Mouse (Mus musculus): ENCODE data around the gene Myo10. TPM values are rescaled to one million over a fixed set of nuclear protein-coding genes. Genes with fewer than 3 reads are reported as not detected.
A peak's percentile ranks its signal among the peaks of the same experiment; 100 is the strongest.

The Myo10 gene
- total RNA-seq, 2 experiments from 2014 or later, result 52.5 to 53.3 TPM

- no peak for DNase-seq
These were observed 30.6 kb downstream of the Myo10 start for GRCm38 (mm10) chr15:25652933-25653332.

- DNase-seq, result no peak
These were observed 31.4 kb downstream of the Myo10 start for GRCm38 (mm10) chr15:25653680-25654079.

DNA sequence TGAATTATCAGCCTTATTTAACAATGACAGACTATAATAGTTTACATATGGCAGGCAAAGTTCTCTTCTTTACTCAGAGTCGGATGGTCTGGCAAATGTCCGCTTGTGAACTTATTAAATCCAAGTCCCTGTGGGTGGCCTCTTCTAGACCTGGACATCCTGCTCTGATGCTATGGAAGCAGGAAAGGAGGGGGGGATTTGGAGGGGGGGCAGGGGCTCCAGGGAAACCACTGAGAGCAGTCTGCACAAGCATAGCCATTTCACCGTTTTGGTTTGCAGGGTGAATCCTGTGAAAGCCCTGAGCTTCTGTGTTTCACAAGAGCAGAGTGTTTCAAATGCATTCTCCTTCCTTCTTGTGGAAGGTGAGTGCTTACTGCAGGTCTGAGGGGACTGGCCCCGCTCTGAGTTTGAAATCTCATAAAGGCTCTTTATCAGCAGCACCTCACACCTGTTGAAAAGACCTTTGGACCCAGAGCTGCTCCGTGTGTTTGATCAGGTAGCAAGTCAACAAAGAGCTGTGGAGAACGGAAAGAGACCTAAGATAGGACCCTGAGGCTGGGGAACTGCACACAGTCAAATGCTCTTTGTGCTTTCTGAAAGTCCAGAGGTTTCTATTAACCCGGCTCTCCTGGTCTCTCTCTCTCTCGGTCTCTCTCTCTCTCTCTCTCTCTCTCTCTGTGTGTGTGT, 40.7 kb downstream of the Myo10 start:
- DNase-seq, result no peak

GRCm38 (mm10) chr15:25669283-25670247, 47.2 kb downstream of the Myo10 start:
- DNase-seq, result no peak

DNA sequence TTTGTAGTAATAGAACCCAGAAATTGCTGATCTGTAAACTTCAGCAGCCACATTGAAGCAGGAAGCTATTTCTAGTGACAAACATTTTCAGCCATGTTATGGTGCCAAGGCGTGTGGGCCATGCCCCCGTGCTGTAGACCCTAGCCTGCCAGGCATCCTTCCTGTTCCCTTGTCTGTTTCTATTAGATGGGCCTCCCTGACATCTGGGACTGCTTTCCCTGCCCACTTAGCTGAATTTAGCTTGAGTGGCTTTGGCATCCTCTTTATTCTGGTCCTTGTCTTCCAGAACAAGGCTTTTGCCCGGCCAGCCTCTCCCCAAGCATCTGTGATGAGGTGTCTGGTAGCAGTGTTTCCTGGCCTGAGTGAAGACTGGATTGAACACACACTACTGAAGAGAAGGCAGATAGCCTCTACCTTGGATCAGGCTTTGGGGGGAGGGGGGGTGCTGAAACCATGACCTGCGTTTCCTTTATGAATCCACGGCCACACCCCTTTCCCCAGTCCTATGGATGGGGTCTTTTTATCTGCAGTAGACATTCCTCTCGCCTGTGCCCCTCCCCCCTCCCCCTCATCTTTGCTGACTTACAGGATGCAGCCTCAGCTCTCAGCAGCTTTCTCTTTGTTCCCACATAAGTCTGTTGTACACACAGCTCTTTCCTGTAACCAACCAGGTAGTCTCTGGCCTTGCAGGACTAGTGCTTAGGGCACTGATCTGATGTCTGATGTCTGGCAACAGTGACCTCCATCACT, 51.1 kb downstream of the Myo10 start:
- DNase-seq, result no peak

DNA sequence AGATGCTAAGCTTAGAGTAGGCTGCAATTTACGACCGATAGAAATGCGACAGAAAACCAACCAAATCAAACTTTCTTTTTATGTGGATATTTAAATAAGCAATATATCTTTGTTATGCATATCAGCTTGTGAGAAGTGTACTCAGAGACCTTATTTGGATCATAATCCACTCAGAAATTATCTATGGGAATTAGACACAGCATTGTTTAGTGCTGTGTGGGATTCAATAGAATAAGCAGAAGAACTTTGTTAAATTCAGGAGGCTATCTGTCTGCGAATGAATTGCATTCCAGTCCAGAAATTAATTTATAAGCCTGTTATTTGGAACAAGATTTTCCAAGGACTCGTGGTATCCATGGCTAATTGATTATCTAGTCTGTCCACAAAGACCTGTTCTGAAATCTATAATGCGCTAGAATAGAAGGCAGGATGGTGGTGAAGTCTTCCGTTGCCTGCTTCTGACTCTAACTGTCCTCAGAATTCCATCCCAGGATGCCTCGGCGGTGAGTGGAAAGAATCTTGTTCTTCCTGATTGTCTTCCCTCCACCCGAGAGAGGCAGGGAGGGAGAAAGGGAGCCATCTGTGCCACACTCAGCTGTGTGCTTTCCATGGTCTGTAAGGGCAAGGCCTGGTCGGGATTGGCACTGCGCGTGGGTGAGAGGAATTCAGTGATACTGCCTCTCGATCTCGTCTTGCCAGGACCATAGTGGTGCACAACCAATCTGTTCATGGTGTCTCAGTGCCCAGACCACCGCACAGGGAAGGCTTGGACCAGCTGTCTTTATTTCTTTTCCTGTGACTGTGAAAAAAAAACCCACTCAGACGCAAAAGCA, 52.0 kb downstream of the Myo10 start:
- no peak for DNase-seq

DNA sequence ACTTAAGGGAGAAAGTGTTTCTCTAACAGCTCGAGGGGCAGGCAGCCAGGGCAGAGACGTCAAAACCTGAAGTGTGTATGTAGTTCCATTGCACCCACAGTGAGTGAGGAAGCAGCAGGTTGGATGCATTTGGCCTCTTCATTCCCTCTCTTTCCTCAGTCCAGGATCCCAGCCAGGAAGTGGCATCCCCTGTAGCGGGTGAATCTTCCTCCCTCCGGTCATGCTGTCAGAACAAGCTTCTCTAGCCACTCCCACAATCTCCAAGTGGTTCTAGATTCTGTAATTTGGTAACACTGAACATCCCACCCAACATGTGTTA, 52.6 kb downstream of the Myo10 start:
- DNase-seq, result no peak

- no peak for DNase-seq
These were observed 53.0 kb downstream of the Myo10 start for GRCm38 (mm10) chr15:25675359-25675758.

- DNase-seq, result peak in 1 of 2 experiments; percentile 21
These were observed 53.9 kb downstream of the Myo10 start for GRCm38 (mm10) chr15:25676056-25676785.

DNA sequence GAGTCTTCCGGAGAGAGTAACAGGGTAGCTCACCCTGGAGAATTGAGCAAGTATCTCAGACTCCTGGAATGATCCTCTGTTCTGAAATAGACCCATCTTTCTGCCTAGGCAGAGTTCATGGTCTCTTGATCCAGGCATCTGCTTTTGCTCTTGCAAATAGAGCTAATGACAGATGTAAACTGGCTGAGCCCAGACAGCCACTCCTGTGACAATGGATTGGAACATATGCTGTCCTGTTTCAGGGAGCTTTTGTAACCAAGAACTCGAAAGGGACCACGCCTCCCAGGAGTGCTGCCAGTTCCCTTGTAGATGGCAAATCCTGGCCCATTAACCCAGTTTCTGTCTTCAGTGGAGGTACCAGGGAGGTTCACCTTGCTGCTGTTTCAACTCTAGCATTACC, 56.8 kb downstream of the Myo10 start:
- DNase-seq, result no peak

DNA sequence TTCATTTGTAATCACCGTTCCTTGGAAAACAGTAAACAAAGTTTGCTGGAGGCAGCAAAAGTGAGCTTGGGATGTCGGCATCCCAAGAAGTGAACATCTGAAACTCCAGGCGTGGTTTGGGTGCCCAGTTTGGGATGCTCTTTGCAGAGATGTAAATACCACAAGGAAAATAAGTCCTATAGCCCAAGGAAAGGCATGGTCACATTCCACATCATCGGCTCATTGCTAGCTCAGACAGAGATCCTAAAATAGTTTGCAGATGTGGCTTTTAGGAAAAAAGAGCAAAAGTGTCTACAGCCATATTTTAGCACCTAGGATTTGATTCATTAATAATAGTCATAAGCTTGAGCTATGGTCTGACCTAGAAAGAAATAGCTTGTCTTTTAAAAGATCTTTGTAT, 57.3 kb downstream of the Myo10 start:
- DNase-seq, result no peak

GRCm38 (mm10) chr15:25680269-25680818, 58.0 kb downstream of the Myo10 start:
- DNase-seq, result no peak

DNA sequence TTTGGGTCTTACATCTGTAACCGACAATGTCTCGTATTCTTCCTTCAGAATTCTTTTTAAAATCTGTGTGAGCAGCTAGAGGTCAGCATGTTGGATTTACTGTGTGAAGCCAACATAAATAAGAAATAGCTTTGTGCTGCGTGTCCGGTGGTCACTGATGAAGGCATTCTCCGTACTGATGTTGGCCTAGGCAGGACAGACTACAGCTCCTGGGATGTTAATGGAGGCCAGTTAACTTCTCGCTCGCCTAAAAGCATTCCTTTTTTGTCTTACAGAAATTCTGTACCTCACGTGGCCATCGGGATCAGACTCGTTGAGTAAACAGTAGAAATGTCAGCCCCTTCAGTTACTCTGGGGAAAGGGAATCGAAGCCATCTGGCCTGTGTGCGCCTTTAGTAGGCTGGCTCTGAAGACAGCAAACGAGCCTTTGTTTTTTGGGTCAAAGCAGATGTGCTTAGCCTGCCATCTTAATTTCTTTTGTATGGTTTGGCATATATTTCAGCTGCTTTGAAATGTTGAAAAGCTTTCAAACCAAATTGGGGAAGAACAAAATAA, 60.7 kb downstream of the Myo10 start:
- DNase-seq, result no peak

GRCm38 (mm10) chr15:25685186-25685585, 62.9 kb downstream of the Myo10 start:
- DNase-seq, result no peak

- no peak for DNase-seq
These were observed 66.3 kb downstream of the Myo10 start for GRCm38 (mm10) chr15:25688424-25689283.

DNA sequence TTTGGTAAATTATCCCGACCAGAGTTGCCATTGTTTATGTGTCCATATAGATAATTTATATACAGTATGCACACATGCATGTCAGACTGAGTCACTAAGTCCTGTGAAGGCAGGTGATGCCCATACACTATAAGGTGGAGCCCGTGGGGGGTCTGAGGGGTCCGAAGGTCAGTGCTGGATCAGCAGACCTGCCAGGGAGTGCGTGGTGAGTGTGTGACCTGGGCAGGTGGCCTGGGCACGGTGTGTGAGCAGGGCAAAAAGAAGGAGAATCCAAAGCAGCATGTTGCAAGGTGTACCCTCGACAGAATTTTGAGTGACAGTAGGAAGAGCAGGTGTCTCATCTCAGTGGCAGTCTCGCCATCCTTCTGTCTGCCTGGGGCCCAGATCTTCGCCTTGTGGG, 67.2 kb downstream of the Myo10 start:
- no peak for DNase-seq

DNA sequence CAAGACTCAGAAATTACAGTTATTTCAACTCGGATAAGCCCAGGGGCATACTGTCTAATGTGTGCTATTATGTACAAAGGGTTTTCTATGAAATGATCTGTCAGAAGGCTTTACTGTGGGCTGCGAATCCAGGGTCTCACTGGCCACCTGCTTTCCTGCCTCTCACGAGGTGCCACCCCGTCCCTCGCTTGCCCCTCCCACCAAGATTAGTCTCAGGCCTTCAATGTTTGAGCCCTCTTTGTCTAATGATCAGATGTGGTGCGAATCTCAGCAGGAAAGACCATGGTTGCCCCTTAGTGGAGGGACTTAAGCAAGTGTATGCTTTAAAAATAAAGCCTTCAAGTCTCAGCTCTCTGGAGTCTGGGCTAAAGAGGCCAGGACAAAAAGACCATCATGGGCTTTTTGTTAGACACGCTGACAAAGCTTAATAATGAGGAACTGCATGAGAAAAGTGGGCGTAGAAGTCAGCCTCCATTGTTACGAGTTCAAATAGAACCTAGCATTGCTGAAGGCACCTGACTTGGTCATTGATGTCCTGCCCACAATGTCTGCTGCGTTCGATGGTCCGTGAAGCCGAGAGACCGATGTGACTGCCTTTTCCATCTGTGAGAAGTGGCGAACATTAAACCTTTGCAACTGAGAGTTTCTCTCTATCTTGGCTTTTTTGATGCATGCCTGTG, 67.9 kb downstream of the Myo10 start:
- no peak for DNase-seq

DNA sequence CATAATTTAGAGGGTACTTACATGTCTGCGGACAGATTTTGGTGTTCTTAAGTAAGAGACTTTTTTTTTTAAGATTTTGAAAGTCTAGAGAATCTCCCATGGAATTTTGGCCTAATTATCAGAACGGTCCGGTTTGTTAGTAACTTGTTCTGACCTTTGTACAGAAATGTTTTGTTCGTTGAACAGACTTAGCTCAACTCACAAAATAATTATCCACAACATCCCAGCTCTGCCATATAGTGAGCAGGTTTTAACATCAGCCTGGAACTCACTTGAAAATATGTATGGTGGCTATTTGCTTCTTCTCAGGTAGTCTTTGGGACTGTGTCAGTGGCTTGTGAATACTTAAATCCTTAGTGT, 68.4 kb downstream of the Myo10 start:
- DNase-seq, result no peak

- no peak for DNase-seq
These were observed 70.1 kb downstream of the Myo10 start for GRCm38 (mm10) chr15:25692254-25692950.
